Mouse (Mus musculus) neutrophil, adult 5-6 weeks (primary cell): ENCODE measurements around the gene Spcs1. TPM values are rescaled to one million over a fixed set of nuclear protein-coding genes. Genes with fewer than 3 reads are reported as not detected.

ENCODE experiments used
- ATAC-seq: fragments of 151-379, 151-347 bp; 2 replicates; pipeline ENCODE4 v1.8.0; 2017; ENCODE audit warnings: mild to moderate bottlenecking, moderate TSS enrichment; ENCODE audit not compliant: insufficient number of reproducible peaks, poor library complexity, low FRiP score, severe bottlenecking; ENCODE audit errors: extremely low read depth
- total RNA-seq: library from RNA; stranded (forward); fragments of 200-1000 nt; gene quantifications from 2 replicates; pipeline ENCODE4 v1.2.3, GENCODE M21; 2017

Spcs1 gene
- total RNA-seq, 1 experiment from 2014 or later = 52.3 TPM

- no peak for ATAC-seq
Measured at GRCm38 (mm10) chr14:30959031-30959430, 42.4 kb downstream of the Spcs1 start.

GRCm38 (mm10) chr14:30958517-30958916 is 43.0 kb downstream of the Spcs1 start:
- no peak for ATAC-seq

GRCm38 (mm10) chr14:30951154-30951825 is 50.2 kb downstream of the Spcs1 start, which contains the start of gene Nek4:
Nek4 (plus strand) TSS chr14:30951377.
- peak; percentile 98 for ATAC-seq

- no peak for ATAC-seq
Measured at GRCm38 (mm10) chr14:30949986-30950385, 51.5 kb downstream of the Spcs1 start.

Other genes with a start within 250 kb of the Spcs1 start
- 10.2 and 14.2 TPM in 2 replicates for gene Tmem110, start 176.1 kb downstream of the Spcs1 start, total RNA-seq
- 5.2 and 6.3 TPM in 2 replicates for gene Mustn1, start 122.5 kb downstream of the Spcs1 start, total RNA-seq
- not detected in 2 replicates for gene Itih4, start 115.2 kb downstream of the Spcs1 start, total RNA-seq
- not detected in 2 replicates for gene Itih3, start 77.9 kb downstream of the Spcs1 start, total RNA-seq
- gene Itih1, start 58.4 kb downstream of the Spcs1 start, total RNA-seq = not detected in 2 replicates
- 4.7 and 6.1 TPM in 2 replicates for gene Nek4, start 50.3 kb downstream of the Spcs1 start, total RNA-seq
- gene Glt8d1, start 272 bp downstream of the Spcs1 start, total RNA-seq = 16.0 and 22.6 TPM in 2 replicates
- 53.5 and 62.5 TPM in 2 replicates for gene Pbrm1, start 17.5 kb upstream of the Spcs1 start, total RNA-seq
- 82.4 and 84.8 TPM in 2 replicates for gene Gnl3, start 17.5 kb upstream of the Spcs1 start, total RNA-seq
- gene Smim4, start 127.3 kb upstream of the Spcs1 start, total RNA-seq = 26.9 and 39.7 TPM in 2 replicates
- 5.2 and 5.5 TPM in 2 replicates for gene Nt5dc2, start 129.4 kb upstream of the Spcs1 start, total RNA-seq
- 4.1 and 5.0 TPM in 2 replicates for gene Stab1, start 167.0 kb upstream of the Spcs1 start, total RNA-seq
- not detected in 2 replicates for gene Tnnc1, start 206.6 kb upstream of the Spcs1 start, total RNA-seq
- gene Nisch, start 215.3 kb upstream of the Spcs1 start, total RNA-seq = 329 and 351 TPM in 2 replicates
- gene Sema3g, start 216.2 kb upstream of the Spcs1 start, total RNA-seq = 0.37 and 0.58 TPM in 2 replicates
- gene Phf7, start 249.6 kb upstream of the Spcs1 start, total RNA-seq = 18.7 and 19.3 TPM in 2 replicates
- 55.1 and 61.2 TPM in 2 replicates for gene Bap1, start 249.8 kb upstream of the Spcs1 start, total RNA-seq